Mouse (Mus musculus): ENCODE data around the gene Cdiptos. TPM values are rescaled to one million over a fixed set of nuclear protein-coding genes. Genes with fewer than 3 reads are reported as not detected.

Cdiptos gene
- polyA plus RNA-seq, 1 experiment from 2014 or later, result 1.2 TPM

DNA sequence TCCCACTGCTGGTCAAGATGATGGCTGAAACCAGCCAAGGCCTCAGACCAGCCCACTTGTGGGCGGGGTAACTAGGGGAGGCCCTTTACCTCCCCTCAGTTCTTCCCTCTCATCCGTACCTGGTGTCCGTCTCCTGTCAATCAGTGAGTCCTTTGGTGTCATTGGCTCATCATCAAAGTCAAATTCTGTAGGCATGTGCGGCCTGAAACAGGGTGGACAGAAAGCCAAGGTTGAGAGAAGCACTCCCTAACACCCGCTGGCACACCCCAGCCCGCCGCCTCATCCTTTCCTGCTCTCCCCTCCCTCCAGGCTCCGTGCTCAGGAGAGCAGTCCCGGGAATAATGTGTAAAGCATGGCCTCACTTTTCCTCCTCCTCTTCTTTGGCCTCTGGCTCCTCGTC, 40.2 kb upstream of the Cdiptos start:
- no peaks in the 10 kb centered on the region for H3K9me3 ChIP-seq (ENCODE audit: control insufficient read depth, low read length)
- peak overlapping the region; percentile 83 for H3K9ac ChIP-seq (replicated peaks; ENCODE audit: low read depth, low read length)
- H3K36me3 ChIP-seq (ENCODE audit: control insufficient read depth, insufficient read depth, low read length), result peaks cover 2% of the 10 kb centered on the region; the same call in 1 of the 2 replicates
- H3K27me3 ChIP-seq (ENCODE audit: control insufficient read depth, insufficient read depth, low read length), result no peaks in the 10 kb centered on the region
- peak; percentile 5; the same call in 1 of the 2 replicates for ATAC-seq (ENCODE audit: low read depth)
- peaks cover 40% of the 10 kb centered on the region for H3K4me1 ChIP-seq (ENCODE audit: control insufficient read depth, insufficient read depth, low read length)
- WGBS, result 2% methylated on average over 10 of the region's 10 CpGs
- peak overlapping the region; percentile 98 for H3K4me2 ChIP-seq (ENCODE audit: low read depth, low read length)
- H3K27ac ChIP-seq (ENCODE audit: low read depth, low read length), result peak overlapping the region; percentile 94
- peak overlapping the region; percentile 70 for H3K4me3 ChIP-seq (ENCODE audit: low read depth, low read length)

GRCm38 (mm10) chr7:127014993-127015392, 39.1 kb upstream of the Cdiptos start:
- H3K4me3 ChIP-seq (ENCODE audit: low read depth, low read length), result no peak overlapping the region; the same call in 1 of the 2 replicates
- no peaks in the 10 kb centered on the region for H3K9me3 ChIP-seq (ENCODE audit: control insufficient read depth, low read length)
- H3K27ac ChIP-seq (ENCODE audit: low read depth, low read length), result no peak overlapping the region
- ATAC-seq (ENCODE audit: low read depth), result no peak
- no peaks in the 10 kb centered on the region for H3K27me3 ChIP-seq (ENCODE audit: control insufficient read depth, insufficient read depth, low read length)
- peaks cover 30% of the 10 kb centered on the region for H3K4me1 ChIP-seq (ENCODE audit: control insufficient read depth, insufficient read depth, low read length)
- H3K4me2 ChIP-seq (ENCODE audit: low read depth, low read length), result peak overlapping the region; percentile 98; the same call in 1 of the 2 replicates
- peaks cover 2% of the 10 kb centered on the region; the same call in 1 of the 2 replicates for H3K36me3 ChIP-seq (ENCODE audit: control insufficient read depth, insufficient read depth, low read length)
- H3K9ac ChIP-seq (replicated peaks; ENCODE audit: low read depth, low read length), result no peak overlapping the region
- 95% methylated on average over 12 of the region's 12 CpGs for WGBS

DNA sequence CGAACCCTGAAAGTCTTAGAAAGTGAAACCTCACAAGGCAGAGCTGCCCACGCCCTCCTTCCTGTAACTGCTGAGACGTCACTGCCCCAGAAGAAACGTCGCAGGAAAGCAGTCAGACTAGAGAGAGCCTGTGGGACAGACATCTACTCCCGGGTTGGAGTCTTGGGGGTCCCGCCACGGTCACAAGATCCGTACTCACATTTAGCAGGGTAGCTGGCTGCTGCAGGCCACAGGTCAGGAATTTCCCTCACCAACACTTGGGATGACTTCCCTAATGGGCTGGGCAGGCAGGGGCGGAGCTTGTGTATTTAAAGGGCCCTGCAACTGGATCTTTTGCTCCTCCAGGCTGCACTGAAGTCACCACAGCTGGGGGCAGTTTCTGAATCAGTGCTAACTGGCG, 38.4 kb upstream of the Cdiptos start, which contains the start of gene Mvp:
Gene Mvp (minus strand): TSS at position 302 of the 400 bp plus-strand sequence.
- peak within 1 kb of the TSS; percentile 98 for H3K4me2 ChIP-seq (ENCODE audit: low read depth, low read length)
- H3K9ac ChIP-seq (replicated peaks; ENCODE audit: low read depth, low read length), result no peak within 1 kb of the TSS; the same call in 1 of the 2 replicates
- H3K36me3 ChIP-seq (ENCODE audit: control insufficient read depth, insufficient read depth, low read length), result peaks cover 2% of the 10 kb centered on the region; the same call in 1 of the 2 replicates
- H3K27ac ChIP-seq (ENCODE audit: low read depth, low read length), result no peak within 1 kb of the TSS
- no peak for ATAC-seq (ENCODE audit: low read depth)
- WGBS, result 62% methylated on average over 11 of the region's 11 CpGs
- peaks cover 24% of the 10 kb centered on the region for H3K4me1 ChIP-seq (ENCODE audit: control insufficient read depth, insufficient read depth, low read length)
- H3K9me3 ChIP-seq (ENCODE audit: control insufficient read depth, low read length), result no peaks in the 10 kb centered on the region
- peak within 1 kb of the TSS; percentile 70 for H3K4me3 ChIP-seq (ENCODE audit: low read depth, low read length)
- H3K27me3 ChIP-seq (ENCODE audit: control insufficient read depth, insufficient read depth, low read length), result no peaks in the 10 kb centered on the region

- no peak overlapping the region for H3K27ac ChIP-seq (ENCODE audit: low read depth, low read length)
- H3K9ac ChIP-seq (replicated peaks; ENCODE audit: low read depth, low read length), result no peak overlapping the region
- peaks cover 22% of the 10 kb centered on the region for H3K4me1 ChIP-seq (ENCODE audit: control insufficient read depth, insufficient read depth, low read length)
- WGBS, result 95% methylated on average over 6 of the region's 6 CpGs
- no peaks in the 10 kb centered on the region for H3K9me3 ChIP-seq (ENCODE audit: control insufficient read depth, low read length)
- no peak for ATAC-seq (ENCODE audit: low read depth)
- H3K4me3 ChIP-seq (ENCODE audit: low read depth, low read length), result no peak overlapping the region
- no peak overlapping the region for H3K4me2 ChIP-seq (ENCODE audit: low read depth, low read length)
- peaks cover 2% of the 10 kb centered on the region; the same call in 1 of the 2 replicates for H3K36me3 ChIP-seq (ENCODE audit: control insufficient read depth, insufficient read depth, low read length)
- no peaks in the 10 kb centered on the region for H3K27me3 ChIP-seq (ENCODE audit: control insufficient read depth, insufficient read depth, low read length)
These were observed 37.5 kb upstream of the Cdiptos start for GRCm38 (mm10) chr7:127013385-127013784.

GRCm38 (mm10) chr7:127012845-127013244, 36.9 kb upstream of the Cdiptos start:
- no peak overlapping the region for H3K9ac ChIP-seq (replicated peaks; ENCODE audit: low read depth, low read length)
- WGBS, result 95% methylated on average over 10 of the region's 10 CpGs
- peaks cover 19% of the 10 kb centered on the region for H3K4me1 ChIP-seq (ENCODE audit: control insufficient read depth, insufficient read depth, low read length)
- no peaks in the 10 kb centered on the region for H3K27me3 ChIP-seq (ENCODE audit: control insufficient read depth, insufficient read depth, low read length)
- H3K27ac ChIP-seq (ENCODE audit: low read depth, low read length), result no peak overlapping the region
- no peak overlapping the region for H3K4me3 ChIP-seq (ENCODE audit: low read depth, low read length)
- no peaks in the 10 kb centered on the region for H3K9me3 ChIP-seq (ENCODE audit: control insufficient read depth, low read length)
- ATAC-seq (ENCODE audit: low read depth), result no peak
- no peak overlapping the region for H3K4me2 ChIP-seq (ENCODE audit: low read depth, low read length)
- peaks cover 2% of the 10 kb centered on the region; the same call in 1 of the 2 replicates for H3K36me3 ChIP-seq (ENCODE audit: control insufficient read depth, insufficient read depth, low read length)

- Histone ChIP-seq H3K27ac (ENCODE audit: low read depth, low read length) (no peak overlapping the region), H3K9me3 (ENCODE audit: control insufficient read depth, low read length) (no peaks in the 10 kb centered on the region), H3K36me3 (ENCODE audit: control insufficient read depth, insufficient read depth, low read length) (peaks cover 2% of the 10 kb centered on the region; the same call in 1 of the 2 replicates), H3K9ac (replicated peaks; ENCODE audit: low read depth, low read length) (no peak overlapping the region), H3K4me3 (ENCODE audit: low read depth, low read length) (no peak overlapping the region), H3K4me2 (ENCODE audit: low read depth, low read length) (no peak overlapping the region), H3K27me3 (ENCODE audit: control insufficient read depth, insufficient read depth, low read length) (no peaks in the 10 kb centered on the region), H3K4me1 (ENCODE audit: control insufficient read depth, insufficient read depth, low read length) (peaks cover 16% of the 10 kb centered on the region)
- WGBS, result 92% methylated on average over 6 of the region's 6 CpGs
- ATAC-seq (ENCODE audit: low read depth), result no peak
These were observed 36.5 kb upstream of the Cdiptos start for GRCm38 (mm10) chr7:127012374-127012773.

- H3K9ac ChIP-seq (replicated peaks; ENCODE audit: low read depth, low read length), result no peak overlapping the region
- no peak overlapping the region for H3K4me2 ChIP-seq (ENCODE audit: low read depth, low read length)
- H3K36me3 ChIP-seq (ENCODE audit: control insufficient read depth, insufficient read depth, low read length), result peaks cover 2% of the 10 kb centered on the region; the same call in 1 of the 2 replicates
- H3K27ac ChIP-seq (ENCODE audit: low read depth, low read length), result no peak overlapping the region
- peaks cover 16% of the 10 kb centered on the region for H3K4me1 ChIP-seq (ENCODE audit: control insufficient read depth, insufficient read depth, low read length)
- H3K9me3 ChIP-seq (ENCODE audit: control insufficient read depth, low read length), result no peaks in the 10 kb centered on the region
- ATAC-seq (ENCODE audit: low read depth), result no peak
- no peaks in the 10 kb centered on the region for H3K27me3 ChIP-seq (ENCODE audit: control insufficient read depth, insufficient read depth, low read length)
- 83% methylated on average over 2 of the region's 2 CpGs for WGBS
- H3K4me3 ChIP-seq (ENCODE audit: low read depth, low read length), result no peak overlapping the region
These were observed 35.8 kb upstream of the Cdiptos start for GRCm38 (mm10) chr7:127011717-127012116.

GRCm38 (mm10) chr7:127011051-127011450, 35.2 kb upstream of the Cdiptos start:
- no peaks in the 10 kb centered on the region for H3K9me3 ChIP-seq (ENCODE audit: control insufficient read depth, low read length)
- H3K9ac ChIP-seq (replicated peaks; ENCODE audit: low read depth, low read length), result no peak overlapping the region
- H3K4me2 ChIP-seq (ENCODE audit: low read depth, low read length), result no peak overlapping the region
- H3K27ac ChIP-seq (ENCODE audit: low read depth, low read length), result no peak overlapping the region
- H3K4me1 ChIP-seq (ENCODE audit: control insufficient read depth, insufficient read depth, low read length), result peaks cover 14% of the 10 kb centered on the region
- 94% methylated on average over 2 of the region's 2 CpGs for WGBS
- no peaks in the 10 kb centered on the region for H3K27me3 ChIP-seq (ENCODE audit: control insufficient read depth, insufficient read depth, low read length)
- no peak overlapping the region for H3K4me3 ChIP-seq (ENCODE audit: low read depth, low read length)
- ATAC-seq (ENCODE audit: low read depth), result no peak
- H3K36me3 ChIP-seq (ENCODE audit: control insufficient read depth, insufficient read depth, low read length), result peaks cover 2% of the 10 kb centered on the region; the same call in 1 of the 2 replicates

GRCm38 (mm10) chr7:127009307-127010085, 33.6 kb upstream of the Cdiptos start:
- no peak for ATAC-seq (ENCODE audit: low read depth)
- WGBS, result 86% methylated on average over 17 of the region's 17 CpGs
- Histone ChIP-seq H3K9me3 (ENCODE audit: control insufficient read depth, low read length) (no peaks in the 10 kb centered on the region), H3K9ac (replicated peaks; ENCODE audit: low read depth, low read length) (no peak overlapping the region), H3K4me3 (ENCODE audit: low read depth, low read length) (no peak overlapping the region), H3K4me2 (ENCODE audit: low read depth, low read length) (no peak overlapping the region), H3K36me3 (ENCODE audit: control insufficient read depth, insufficient read depth, low read length) (peaks cover 2% of the 10 kb centered on the region; the same call in 1 of the 2 replicates), H3K27me3 (ENCODE audit: control insufficient read depth, insufficient read depth, low read length) (no peaks in the 10 kb centered on the region), H3K4me1 (ENCODE audit: control insufficient read depth, insufficient read depth, low read length) (no peaks in the 10 kb centered on the region), H3K27ac (ENCODE audit: low read depth, low read length) (no peak overlapping the region)
